Mouse (Mus musculus) adrenal gland, adult 8-10 months (tissue): ENCODE data around the gene Srrm3. TPM values are rescaled to one million over a fixed set of nuclear protein-coding genes. Genes with fewer than 3 reads are reported as not detected.

Source experiments
- DNase-seq: peaks from one replicate; pipeline ENCODE4 v3.0.0; 2022
- microRNA-seq, 2 experiments: library from miRNA; unstranded; fragments of <30 nt; microRNA quantifications; one replicate each; pipeline ENCODE4 v1.2.0; 2022
- total RNA-seq, 4 experiments: library from RNA; stranded (reverse); gene quantifications; 2 replicates each; pipeline ENCODE4 v1.2.4; 2022

The Srrm3 gene
- total RNA-seq, 4 experiments from 2014 or later: 2.4 to 8.4 (median 5.9) TPM

DNA sequence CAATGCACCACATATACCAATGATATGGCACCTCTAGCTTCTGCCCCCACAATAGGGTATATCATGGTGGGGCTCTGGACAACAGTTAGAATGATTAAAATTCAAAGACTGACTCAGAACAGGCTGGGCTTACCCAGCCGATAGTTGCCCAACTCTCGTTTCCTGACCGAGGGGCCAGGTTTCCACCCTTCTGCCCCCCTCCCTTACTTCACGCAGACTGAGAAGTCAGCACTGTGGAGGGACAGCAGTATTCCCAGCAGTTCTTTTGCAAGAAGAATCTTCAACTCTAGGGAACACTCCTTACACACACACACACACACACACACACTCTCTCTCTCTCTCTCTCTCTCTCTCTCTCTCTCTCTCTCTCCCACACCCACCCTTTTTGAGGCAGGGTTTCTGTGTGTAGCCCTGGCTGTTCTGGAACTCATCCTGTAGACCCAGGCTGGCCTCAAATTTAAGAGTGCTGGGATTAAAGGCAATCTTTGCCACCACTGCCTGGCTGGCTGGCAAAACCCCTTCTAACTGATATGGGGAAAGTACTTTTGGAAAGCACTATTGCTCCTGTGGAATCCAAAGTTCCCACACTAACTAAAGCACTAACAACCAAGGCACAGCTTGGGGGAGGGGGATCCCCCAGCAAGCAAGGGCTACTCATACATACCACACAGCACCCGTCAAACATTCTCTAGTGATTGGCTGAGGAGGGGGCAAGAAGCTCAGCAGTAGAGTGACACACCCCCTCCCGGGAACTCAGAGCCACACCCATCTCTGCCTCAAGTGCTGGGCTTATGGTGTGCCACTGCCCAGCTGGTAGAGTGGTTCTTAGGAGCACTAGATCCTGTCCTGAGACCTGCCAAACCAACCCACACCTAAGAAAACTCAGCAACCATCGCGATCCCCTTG lies 98.9 kb downstream of the Srrm3 start:
- no peak for DNase-seq

- DNase-seq: no peak
Measured at GRCm38 (mm10) chr5:135906846-135907245, 100.2 kb downstream of the Srrm3 start.

DNA sequence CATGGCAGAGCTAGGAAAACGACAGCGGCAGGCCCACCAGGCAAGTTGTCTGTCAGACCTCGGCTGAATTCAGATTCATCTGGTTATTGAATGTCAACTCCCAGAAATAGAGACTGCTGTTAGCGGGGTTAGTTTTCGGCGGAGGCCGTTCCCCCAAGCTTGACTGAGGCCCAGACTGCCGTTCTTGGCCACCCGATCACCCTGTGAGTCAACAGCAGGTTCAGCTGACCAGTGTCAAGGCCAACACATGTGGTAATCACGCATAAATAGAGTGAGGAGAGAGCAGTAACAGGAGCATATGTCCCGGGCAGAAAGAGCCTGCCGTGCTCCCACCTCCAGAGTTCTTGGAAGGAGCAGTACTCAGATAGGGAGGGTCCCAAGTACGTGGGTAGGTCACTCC lies 100.6 kb downstream of the Srrm3 start:
- DNase-seq: peak; percentile 83

GRCm38 (mm10) chr5:135908185-135908584 lies 101.5 kb downstream of the Srrm3 start:
- DNase-seq: no peak

DNA sequence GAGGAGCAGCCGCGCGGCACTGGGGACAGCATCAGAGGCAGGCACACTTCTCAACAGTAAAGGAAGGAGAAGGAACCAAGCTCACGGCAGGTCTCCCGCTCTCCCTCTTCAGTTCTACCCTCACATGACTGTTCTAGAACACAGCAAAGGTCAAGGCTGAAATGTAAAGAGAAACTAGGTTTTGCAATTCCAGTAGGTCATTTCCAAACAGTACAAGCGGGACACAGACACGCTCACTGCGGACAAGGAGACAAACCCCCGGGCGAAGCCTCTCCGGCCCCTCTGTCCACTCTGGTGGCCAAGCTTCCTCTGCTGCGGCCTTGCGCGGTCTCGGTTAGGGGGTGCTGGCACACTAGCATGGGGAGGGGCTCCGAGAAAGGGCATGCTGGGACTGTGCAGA lies 102.3 kb downstream of the Srrm3 start:
- DNase-seq: no peak

DNA sequence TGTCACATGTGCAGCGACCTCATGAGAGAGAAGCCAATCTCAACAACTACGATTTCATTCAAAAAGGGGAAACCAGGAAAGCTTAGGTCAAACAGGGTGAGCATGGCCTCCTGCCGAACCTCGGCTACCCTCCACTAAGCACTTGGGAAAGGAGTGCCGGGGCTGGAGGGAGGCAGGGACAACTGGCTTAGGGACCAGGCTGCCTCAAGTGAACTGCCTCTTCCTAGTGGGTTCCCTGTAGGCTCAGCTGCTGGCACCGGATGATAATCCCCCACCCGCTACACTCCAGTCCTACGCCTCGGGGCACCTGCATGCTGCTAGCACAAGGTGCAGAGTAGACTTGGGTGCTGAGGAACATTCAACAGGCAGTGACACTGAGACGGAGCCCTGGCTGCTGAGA lies 103.0 kb downstream of the Srrm3 start:
- no peak for DNase-seq

- no peak for DNase-seq
Measured at GRCm38 (mm10) chr5:135910813-135911212, 104.1 kb downstream of the Srrm3 start.

DNA sequence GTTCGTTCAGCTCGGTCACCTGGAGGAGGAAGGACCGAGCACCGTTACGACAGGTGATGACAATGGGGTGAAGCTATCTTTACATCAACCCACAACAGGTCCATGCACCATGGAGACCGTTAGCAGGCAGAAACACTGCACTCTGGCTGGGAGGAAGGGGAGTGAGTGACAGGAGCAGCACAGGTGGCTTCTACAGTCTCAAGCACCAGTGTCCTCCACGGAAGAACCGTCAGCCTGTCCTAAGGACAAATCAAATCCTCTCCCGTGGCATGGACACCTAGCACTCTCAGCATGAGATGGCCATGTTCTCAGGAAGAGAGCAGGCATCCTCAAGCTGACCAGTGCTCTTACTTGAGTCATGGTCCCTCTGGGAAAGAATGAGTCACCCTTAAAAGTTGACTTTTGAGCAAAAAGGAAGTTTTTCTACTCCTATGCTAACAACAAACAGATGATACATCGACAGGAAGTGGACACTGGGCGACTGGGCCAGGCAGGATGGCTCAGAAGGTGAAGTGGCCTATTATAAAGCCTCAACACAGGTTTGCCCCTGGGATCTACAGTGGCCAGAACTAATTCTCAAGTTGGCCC lies 105.0 kb downstream of the Srrm3 start:
- no peak for DNase-seq

- DNase-seq: no peak
Measured at GRCm38 (mm10) chr5:135913201-135913600, 106.5 kb downstream of the Srrm3 start.

DNA sequence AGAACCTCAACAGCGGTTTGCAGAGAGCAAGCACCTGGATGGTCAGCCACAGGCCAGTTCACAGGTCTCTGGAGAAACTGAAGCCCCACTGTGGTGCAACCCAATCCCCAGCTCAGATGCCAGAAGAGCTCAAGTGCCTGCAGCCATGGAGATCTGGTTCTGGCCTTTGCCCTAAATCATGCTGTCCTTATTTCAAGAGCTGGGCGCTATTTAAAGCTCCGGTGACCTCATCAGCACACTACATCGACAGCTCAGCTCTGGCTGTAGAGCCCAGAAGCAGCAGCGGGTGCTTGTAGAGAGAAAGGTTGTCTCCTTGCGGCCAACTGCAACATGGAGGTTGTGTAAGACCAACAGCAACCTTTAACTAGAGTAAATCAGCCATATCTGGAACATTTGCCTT lies 107.5 kb downstream of the Srrm3 start:
- peak; percentile 68 for DNase-seq

GRCm38 (mm10) chr5:135916051-135916565 lies 109.4 kb downstream of the Srrm3 start:
- DNase-seq: no peak

GRCm38 (mm10) chr5:135916601-135917000 lies 109.9 kb downstream of the Srrm3 start:
- peak; percentile 48 for DNase-seq

DNA sequence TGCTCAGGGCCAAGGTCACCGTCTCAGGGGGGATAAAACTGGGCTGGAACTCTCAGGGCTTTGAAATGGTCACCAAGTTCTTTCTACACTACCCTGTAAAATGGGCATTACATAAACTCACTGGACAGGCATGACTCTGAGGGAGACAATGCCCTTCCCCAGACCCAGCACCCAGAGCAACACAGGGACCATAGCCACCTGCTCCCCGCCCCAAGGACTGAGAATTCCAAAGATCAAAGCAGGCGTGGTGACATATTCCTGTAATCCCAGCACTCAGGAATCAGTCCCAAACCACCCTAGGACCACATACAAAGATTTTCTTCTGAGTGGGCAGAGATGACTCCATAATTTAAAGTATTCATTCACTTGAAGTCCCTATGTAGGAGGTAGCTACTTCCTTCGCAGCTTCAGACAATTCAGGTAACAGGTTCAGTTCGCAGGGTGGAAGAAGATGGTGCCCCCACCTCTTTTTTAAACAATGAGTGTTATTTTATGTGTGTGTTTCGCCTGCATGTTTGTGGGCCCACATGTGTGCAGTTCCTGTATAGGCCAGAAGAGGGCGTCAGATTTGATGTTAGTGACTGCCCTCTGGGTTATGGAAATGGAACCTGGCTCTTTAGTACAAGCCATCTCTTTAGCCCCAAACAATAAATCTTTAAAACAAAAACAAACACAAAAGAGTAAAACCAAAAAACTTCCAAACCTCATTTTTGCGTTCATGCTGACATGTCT lies 110.8 kb downstream of the Srrm3 start:
- no peak for DNase-seq

- DNase-seq: no peak
Measured at GRCm38 (mm10) chr5:135918059-135918437, 111.4 kb downstream of the Srrm3 start.

DNA sequence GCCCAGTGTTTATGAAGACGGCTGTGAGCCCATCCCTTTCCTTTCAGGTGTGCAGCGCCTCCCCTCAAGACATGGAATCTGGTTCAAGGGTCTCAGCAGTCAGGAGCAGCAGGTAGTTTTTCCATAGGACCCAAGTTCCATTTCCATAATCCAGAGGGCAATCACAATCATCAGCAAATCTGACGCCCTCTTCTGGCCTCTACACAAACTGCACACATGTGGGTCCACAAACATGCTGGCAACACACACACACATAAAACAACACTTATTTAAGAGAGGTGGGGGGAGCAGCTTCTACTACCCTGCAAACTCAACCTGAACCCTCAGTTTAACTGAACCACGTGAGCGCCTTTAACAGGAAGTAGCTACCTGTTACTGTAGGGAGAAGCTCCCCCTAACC lies 111.9 kb downstream of the Srrm3 start:
- no peak for DNase-seq

GRCm38 (mm10) chr5:135919902-135920301 lies 113.2 kb downstream of the Srrm3 start:
- no peak for DNase-seq

- DNase-seq: no peak
Measured at GRCm38 (mm10) chr5:135923901-135924300, 117.2 kb downstream of the Srrm3 start.

Small RNA genes within 50 kb of the gene (microRNA-seq; reads per million reads assigned to microRNA genes)
- gene Gm23268: 0 reads per million in 2 experiments

Other genes with a start within 250 kb of the Srrm3 start
- not detected for gene Ccl26, start 243.3 kb upstream of the Srrm3 start, total RNA-seq
- gene Ccl24, start 233.8 kb upstream of the Srrm3 start, total RNA-seq: 1 to 10 TPM in 1 of 4 experiments, under 1 TPM in 2, not detected in 1; 0.55 to 2.0 (median 0.71) TPM
- gene Rhbdd2, start 174.3 kb upstream of the Srrm3 start, total RNA-seq: 10 to 100 TPM; 46.0 to 64.8 (median 57.1) TPM
- gene Por, start 136.9 kb upstream of the Srrm3 start, total RNA-seq: 100 to 1,000 TPM; 229 to 400 (median 271) TPM
- gene Tmem120a, start 62.4 kb upstream of the Srrm3 start, total RNA-seq: 10 to 100 TPM; 33.3 to 60.0 (median 44.2) TPM
- gene Styxl1, start 28.5 kb upstream of the Srrm3 start, total RNA-seq: under 1 TPM in 3 of 4 experiments, not detected in 1; 0.38 to 0.77 (median 0.73) TPM
- gene Mdh2, start 28.4 kb upstream of the Srrm3 start, total RNA-seq: 100 to 1,000 TPM; 310 to 438 (median 388) TPM
- gene Hspb1, start 81.0 kb downstream of the Srrm3 start, total RNA-seq: 100 to 1,000 TPM; 113 to 288 (median 256) TPM
- gene Ywhag, start 127.7 kb downstream of the Srrm3 start, total RNA-seq: 100 to 1,000 TPM; 434 to 601 (median 481) TPM
- gene Ssc4d, start 167.6 kb downstream of the Srrm3 start, total RNA-seq: 10 to 100 TPM in 1 of 4 experiments, 1 to 10 TPM in 3; 4.5 to 15.0 (median 7.8) TPM
- not detected for gene Zp3, start 173.2 kb downstream of the Srrm3 start, total RNA-seq
- gene Dtx2, start 187.9 kb downstream of the Srrm3 start, total RNA-seq: 10 to 100 TPM; 13.0 to 17.6 (median 16.9) TPM
- gene Upk3b, start 231.6 kb downstream of the Srrm3 start, total RNA-seq: 1 to 10 TPM; 2.8 to 6.9 (median 5.4) TPM
- under 1 TPM in 1 of 4 experiments, not detected in 3; 0.41 TPM for gene Upk3bl, start 247.6 kb downstream of the Srrm3 start, total RNA-seq